Mouse (Mus musculus): Measurements from ENCODE around the gene Kifc3. TPM values are rescaled to one million over a fixed set of nuclear protein-coding genes. Genes with fewer than 3 reads are reported as not detected.

The Kifc3 gene
- polyA plus RNA-seq, 1 experiment: 63.9 TPM

GRCm38 (mm10) chr8:95079305-95079704 is 123.3 kb downstream of the Kifc3 start:
- TF ChIP-seq CTCF (IDR thresholded peaks at IDR 0.05; ENCODE audit: control insufficient read depth, insufficient read depth, insufficient replicate concordance, low read depth, low read length) (no peak), POLR2A (IDR thresholded peaks at IDR 0.05; ENCODE audit: control insufficient read depth, low read depth, low read length) (no peak)
- H3K27me3 ChIP-seq (ENCODE audit: control insufficient read depth, insufficient read depth, low read length): no peaks in the 10 kb centered on the region
- H3K4me1 ChIP-seq (ENCODE audit: control insufficient read depth, insufficient read depth, low read length): peaks cover 14% of the 10 kb centered on the region
- H3K27ac ChIP-seq (ENCODE audit: control insufficient read depth, insufficient read depth, low read depth, low read length): no peak overlapping the region
- no peak overlapping the region; the same call in 1 of the 2 replicates for H3K4me3 ChIP-seq (ENCODE audit: control insufficient read depth, low read depth, low read length)
- peaks cover under 1% of the 10 kb centered on the region; the same call in 1 of the 2 replicates for H3K36me3 ChIP-seq (ENCODE audit: control insufficient read depth, insufficient read depth, low read length)

GRCm38 (mm10) chr8:95078055-95078454 is 124.6 kb downstream of the Kifc3 start:
- H3K27ac ChIP-seq (ENCODE audit: control insufficient read depth, insufficient read depth, low read depth, low read length): no peak overlapping the region
- H3K4me3 ChIP-seq (ENCODE audit: control insufficient read depth, low read depth, low read length): no peak overlapping the region
- TF ChIP-seq POLR2A (IDR thresholded peaks at IDR 0.05; ENCODE audit: control insufficient read depth, low read depth, low read length) (no peak), CTCF (IDR thresholded peaks at IDR 0.05; ENCODE audit: control insufficient read depth, insufficient read depth, insufficient replicate concordance, low read depth, low read length) (no peak)
- H3K27me3 ChIP-seq (ENCODE audit: control insufficient read depth, insufficient read depth, low read length): no peaks in the 10 kb centered on the region
- H3K36me3 ChIP-seq (ENCODE audit: control insufficient read depth, insufficient read depth, low read length): no peaks in the 10 kb centered on the region
- peaks cover 14% of the 10 kb centered on the region for H3K4me1 ChIP-seq (ENCODE audit: control insufficient read depth, insufficient read depth, low read length)

- H3K4me3 ChIP-seq (ENCODE audit: control insufficient read depth, low read depth, low read length): no peak overlapping the region
- no peaks in the 10 kb centered on the region for H3K27me3 ChIP-seq (ENCODE audit: control insufficient read depth, insufficient read depth, low read length)
- peaks cover 3% of the 10 kb centered on the region for H3K4me1 ChIP-seq (ENCODE audit: control insufficient read depth, insufficient read depth, low read length)
- TF ChIP-seq POLR2A (IDR thresholded peaks at IDR 0.05; ENCODE audit: control insufficient read depth, low read depth, low read length) (no peak), CTCF (IDR thresholded peaks at IDR 0.05; ENCODE audit: control insufficient read depth, insufficient read depth, insufficient replicate concordance, low read depth, low read length) (no peak)
- no peak overlapping the region for H3K27ac ChIP-seq (ENCODE audit: control insufficient read depth, insufficient read depth, low read depth, low read length)
- no peaks in the 10 kb centered on the region for H3K36me3 ChIP-seq (ENCODE audit: control insufficient read depth, insufficient read depth, low read length)
Measured at GRCm38 (mm10) chr8:95076151-95076550, 126.5 kb downstream of the Kifc3 start.

GRCm38 (mm10) chr8:95075504-95075903 is 127.1 kb downstream of the Kifc3 start:
- Histone ChIP-seq H3K4me1 (ENCODE audit: control insufficient read depth, insufficient read depth, low read length) (peaks cover 3% of the 10 kb centered on the region), H3K4me3 (ENCODE audit: control insufficient read depth, low read depth, low read length) (no peak overlapping the region)

GRCm38 (mm10) chr8:95067582-95067981 is 135.0 kb downstream of the Kifc3 start:
- no peak overlapping the region for H3K4me3 ChIP-seq (ENCODE audit: control insufficient read depth, low read depth, low read length)
- H3K4me1 ChIP-seq (ENCODE audit: control insufficient read depth, insufficient read depth, low read length): peaks cover 2% of the 10 kb centered on the region; the same call in 1 of the 2 replicates
- no peak overlapping the region for H3K27ac ChIP-seq (ENCODE audit: control insufficient read depth, insufficient read depth, low read depth, low read length)
- no peaks in the 10 kb centered on the region for H3K36me3 ChIP-seq (ENCODE audit: control insufficient read depth, insufficient read depth, low read length)
- TF ChIP-seq CTCF (IDR thresholded peaks at IDR 0.05; ENCODE audit: control insufficient read depth, insufficient read depth, insufficient replicate concordance, low read depth, low read length) (0 out of 2 replicates have a peak, but pooled peaks have one; percentile 18), POLR2A (IDR thresholded peaks at IDR 0.05; ENCODE audit: control insufficient read depth, low read depth, low read length) (no peak)
- H3K27me3 ChIP-seq (ENCODE audit: control insufficient read depth, insufficient read depth, low read length): no peaks in the 10 kb centered on the region

More at GRCm38 (mm10) chr8:95075504-95075903, 127.1 kb downstream of the Kifc3 start:
- no peaks in the 10 kb centered on the region for H3K36me3 ChIP-seq (ENCODE audit: control insufficient read depth, insufficient read depth, low read length)
- TF ChIP-seq CTCF (IDR thresholded peaks at IDR 0.05; ENCODE audit: control insufficient read depth, insufficient read depth, insufficient replicate concordance, low read depth, low read length) (no peak), POLR2A (IDR thresholded peaks at IDR 0.05; ENCODE audit: control insufficient read depth, low read depth, low read length) (no peak)
- no peak overlapping the region for H3K27ac ChIP-seq (ENCODE audit: control insufficient read depth, insufficient read depth, low read depth, low read length)
- H3K27me3 ChIP-seq (ENCODE audit: control insufficient read depth, insufficient read depth, low read length): no peaks in the 10 kb centered on the region

- Histone ChIP-seq H3K4me1 (ENCODE audit: control insufficient read depth, insufficient read depth, low read length) (peaks cover 11% of the 10 kb centered on the region), H3K4me3 (ENCODE audit: control insufficient read depth, low read depth, low read length) (no peak overlapping the region), H3K27ac (ENCODE audit: control insufficient read depth, insufficient read depth, low read depth, low read length) (no peak overlapping the region), H3K27me3 (ENCODE audit: control insufficient read depth, insufficient read depth, low read length) (no peaks in the 10 kb centered on the region), H3K36me3 (ENCODE audit: control insufficient read depth, insufficient read depth, low read length) (0 out of 2 replicates have a peak, but pooled peaks cover 1% of the 10 kb centered on the region)
- no peak for TF ChIP-seq CTCF (IDR thresholded peaks at IDR 0.05; ENCODE audit: control insufficient read depth, insufficient read depth, insufficient replicate concordance, low read depth, low read length)
- no peak for TF ChIP-seq POLR2A (IDR thresholded peaks at IDR 0.05; ENCODE audit: control insufficient read depth, low read depth, low read length)
Measured at GRCm38 (mm10) chr8:95064531-95064930, 138.1 kb downstream of the Kifc3 start.

- peaks cover 1% of the 10 kb centered on the region; the same call in 1 of the 2 replicates for H3K36me3 ChIP-seq (ENCODE audit: control insufficient read depth, insufficient read depth, low read length)
- H3K4me3 ChIP-seq (ENCODE audit: control insufficient read depth, low read depth, low read length): no peak overlapping the region
- peaks cover 13% of the 10 kb centered on the region for H3K4me1 ChIP-seq (ENCODE audit: control insufficient read depth, insufficient read depth, low read length)
- no peaks in the 10 kb centered on the region for H3K27me3 ChIP-seq (ENCODE audit: control insufficient read depth, insufficient read depth, low read length)
- no peak overlapping the region for H3K27ac ChIP-seq (ENCODE audit: control insufficient read depth, insufficient read depth, low read depth, low read length)
- TF ChIP-seq CTCF (IDR thresholded peaks at IDR 0.05; ENCODE audit: control insufficient read depth, insufficient read depth, insufficient replicate concordance, low read depth, low read length) (no peak), POLR2A (IDR thresholded peaks at IDR 0.05; ENCODE audit: control insufficient read depth, low read depth, low read length) (no peak)
Measured at GRCm38 (mm10) chr8:95059812-95060533, 142.6 kb downstream of the Kifc3 start.

Data from testis, adult 2 months (tissue).